Mouse (Mus musculus) stomach, embryonic 15.5 days (tissue): ENCODE data around the gene Cul7. TPM values are rescaled to one million over a fixed set of nuclear protein-coding genes. Genes with fewer than 3 reads are reported as not detected.

ENCODE experiments used
- ATAC-seq: fragments of 200-750 bp; cut with Nextera tagmentation; 2 replicates; pipeline ENCODE4 v1.8.0; 2017; ENCODE audit warnings: low read depth, moderate number of reproducible peaks, moderate TSS enrichment; ENCODE audit not compliant: insufficient read depth, low FRiP score
- H3K27ac ChIP-seq: fragments of 300-500 bp; sonication (generic); 2 replicates; pipeline ENCODE4 v1.5.1; 2015; ENCODE audit warnings: mild to moderate bottlenecking, inconsistent platforms
- H3K27me3 ChIP-seq: fragments of 300-500 bp; sonication (generic); replicated peaks from 2 replicates; pipeline ENCODE4 v1.6.1; 2015; ENCODE audit warnings: inconsistent platforms
- H3K36me3 ChIP-seq: fragments of 300-500 bp; sonication (generic); 2 replicates; pipeline ENCODE4 v1.6.1; 2015; ENCODE audit warnings: inconsistent platforms
- H3K4me1 ChIP-seq: fragments of 300-500 bp; sonication (generic); 2 replicates; pipeline ENCODE4 v1.6.1; 2015; ENCODE audit warnings: inconsistent platforms
- H3K4me2 ChIP-seq: fragments of 300-500 bp; sonication (generic); 2 replicates; pipeline ENCODE4 v1.6.1; 2015; ENCODE audit warnings: mild to moderate bottlenecking, inconsistent platforms
- H3K4me3 ChIP-seq: fragments of 300-500 bp; sonication (generic); replicated peaks from 2 replicates; pipeline ENCODE4 v1.5.1; 2015; ENCODE audit warnings: inconsistent platforms
- H3K9ac ChIP-seq: fragments of 300-500 bp; sonication (generic); 2 replicates; pipeline ENCODE4 v1.6.1; 2015; ENCODE audit warnings: inconsistent platforms
- H3K9me3 ChIP-seq: fragments of 300-500 bp; sonication (generic); 2 replicates; pipeline ENCODE4 v1.6.1; 2016; ENCODE audit warnings: inconsistent platforms
- WGBS: fragments of 180-500 bp; shearing (Covaris S2); methylation state at CpG from one replicate; pipeline ENCODE4 v1.1.7; 2015; 5-methylcytosine and 5-hydroxymethylcytosine counted together
- polyA plus RNA-seq: library from polyadenylated mRNA; unstranded; fragments of >200 nt; fragmentation: Nextera tagmentation; extraction: Ambion mirVana; gene quantifications from 2 replicates; pipeline ENCODE4 v1.2.1, GENCODE M21; 2015

Gene Cul7
- polyA plus RNA-seq, 1 experiment from 2014 or later: 42.9 TPM

- Histone ChIP-seq H3K9me3 (no peaks in the 10 kb centered on the region), H3K27ac (0 out of 2 replicates have a peak overlapping the region, but pooled peaks have one; percentile 95), H3K4me2 (peak overlapping the region; percentile 61), H3K4me1 (peaks cover 34% of the 10 kb centered on the region), H3K36me3 (peaks cover 40% of the 10 kb centered on the region), H3K9ac (no peak overlapping the region; the same call in 1 of the 2 replicates), H3K4me3 (peak overlapping the region; percentile 97), H3K27me3 (no peaks in the 10 kb centered on the region)
- 26% methylated on average over 9 of the region's 9 CpGs for WGBS
- ATAC-seq: no peak
These were observed 28.8 kb downstream of the Cul7 start for GRCm38 (mm10) chr17:46678911-46679310.

DNA sequence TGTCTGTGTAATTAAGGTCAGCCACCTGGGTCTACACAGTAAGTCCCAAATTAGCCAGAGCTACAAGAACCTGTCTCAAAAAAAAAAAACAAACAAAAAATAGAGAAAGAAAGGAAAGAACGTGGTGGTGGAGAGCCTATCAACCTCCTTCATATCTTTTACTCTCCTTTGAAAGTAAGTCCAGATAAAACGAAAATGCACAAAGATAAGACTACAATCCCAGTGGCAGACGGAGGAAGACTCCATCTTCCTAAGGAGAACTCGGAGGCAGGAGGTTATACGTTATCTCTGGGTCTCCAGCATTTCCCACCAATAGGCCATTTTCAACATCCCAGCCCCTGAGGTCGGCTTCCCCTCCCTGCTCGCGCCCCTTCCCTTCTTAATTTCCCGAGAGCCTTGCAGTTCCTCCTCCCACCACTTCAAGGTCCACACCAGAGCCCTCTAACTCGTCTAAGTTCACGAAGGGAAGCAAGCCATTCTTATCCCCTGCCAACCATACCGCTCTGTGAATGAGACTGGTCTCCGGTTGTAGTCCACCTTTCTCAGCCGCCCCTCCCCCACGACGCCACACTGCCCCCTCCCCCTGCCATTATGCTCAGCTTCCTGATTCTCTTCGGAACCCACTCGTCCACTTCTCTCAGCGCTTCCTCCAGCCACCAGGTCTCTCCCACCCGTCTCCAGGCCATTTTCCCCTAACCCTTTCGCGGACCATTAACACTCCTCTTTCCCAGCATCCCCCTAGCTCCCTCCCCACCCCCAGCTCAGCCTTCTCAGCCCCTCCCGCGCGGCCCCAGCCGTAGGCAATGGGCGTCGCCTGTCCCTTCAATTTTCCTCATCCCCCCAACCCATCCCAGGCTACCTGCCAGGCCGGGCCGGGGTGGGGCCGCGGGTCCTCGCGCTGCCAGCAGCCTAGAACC is 30.0 kb downstream of the Cul7 start:
- H3K36me3 ChIP-seq: peaks cover 48% of the 10 kb centered on the region
- under 1% methylated on average over 34 of the region's 34 CpGs for WGBS

DNA sequence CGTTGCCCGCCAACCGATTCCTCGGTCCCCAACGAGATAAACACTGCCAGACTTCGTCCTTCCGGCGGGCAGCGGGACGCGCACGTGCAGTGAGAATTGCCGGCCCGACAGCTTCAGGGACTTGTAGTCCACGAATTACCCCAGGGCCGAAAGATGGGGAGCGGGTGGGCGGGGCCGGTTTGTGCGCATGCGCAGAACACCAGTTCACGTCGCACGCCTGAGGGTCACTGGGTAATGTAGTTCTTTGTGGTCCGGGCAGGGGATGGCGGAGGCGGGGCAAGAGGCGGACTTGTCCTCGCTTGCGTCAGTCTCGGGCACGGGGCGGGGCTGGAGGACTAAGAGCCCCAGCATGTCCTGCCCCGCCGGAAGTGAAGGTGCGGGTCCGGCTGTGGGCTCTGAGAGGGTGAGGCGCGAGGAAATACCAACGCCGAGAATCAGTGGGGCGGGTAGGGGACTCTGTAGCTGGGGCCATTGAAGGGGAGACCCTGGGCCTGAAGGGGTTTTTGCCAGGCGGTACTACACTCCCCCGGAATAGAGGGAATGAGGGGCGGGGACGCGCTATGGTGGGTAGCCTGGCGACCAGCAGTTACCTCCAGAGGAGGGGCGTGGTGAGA is 30.7 kb downstream of the Cul7 start, which contains the start of gene Klhdc3:
Gene Klhdc3, minus strand, starts transcription at position 155 of the 614 bp plus-strand sequence.
- H3K9ac ChIP-seq: peak within 1 kb of the TSS; percentile 61
- H3K4me1 ChIP-seq: peaks cover 26% of the 10 kb centered on the region
- H3K36me3 ChIP-seq: peaks cover 49% of the 10 kb centered on the region
- H3K4me2 ChIP-seq: peak within 1 kb of the TSS; percentile 81
- no peaks in the 10 kb centered on the region for H3K9me3 ChIP-seq
- peak within 1 kb of the TSS; percentile 95 for H3K27ac ChIP-seq
- peak; percentile 96 for ATAC-seq
- no peaks in the 10 kb centered on the region for H3K27me3 ChIP-seq
- peak within 1 kb of the TSS; percentile 97 for H3K4me3 ChIP-seq
- WGBS: 0% methylated on average over 49 of the region's 49 CpGs

More for the DNA sequence above, 30.0 kb downstream of the Cul7 start:
- Histone ChIP-seq H3K27ac (peak overlapping the region; percentile 95), H3K9me3 (no peaks in the 10 kb centered on the region), H3K4me1 (peaks cover 26% of the 10 kb centered on the region), H3K4me3 (peak overlapping the region; percentile 97), H3K4me2 (peak overlapping the region; percentile 61), H3K27me3 (no peaks in the 10 kb centered on the region), H3K9ac (peak overlapping the region; percentile 61)
- ATAC-seq: no peak; the same call in 1 of the 2 replicates

GRCm38 (mm10) chr17:46681466-46682118 is 31.5 kb downstream of the Cul7 start:
- H3K27me3 ChIP-seq: no peaks in the 10 kb centered on the region
- H3K4me3 ChIP-seq: peak overlapping the region; percentile 97
- peak overlapping the region; percentile 33 for H3K9ac ChIP-seq
- peak overlapping the region; percentile 81 for H3K4me2 ChIP-seq
- H3K4me1 ChIP-seq: peaks cover 26% of the 10 kb centered on the region
- H3K27ac ChIP-seq: peak overlapping the region; percentile 19
- WGBS: 24% methylated on average over 12 of the region's 12 CpGs
- H3K9me3 ChIP-seq: no peaks in the 10 kb centered on the region
- ATAC-seq: no peak
- H3K36me3 ChIP-seq: peaks cover 49% of the 10 kb centered on the region

DNA sequence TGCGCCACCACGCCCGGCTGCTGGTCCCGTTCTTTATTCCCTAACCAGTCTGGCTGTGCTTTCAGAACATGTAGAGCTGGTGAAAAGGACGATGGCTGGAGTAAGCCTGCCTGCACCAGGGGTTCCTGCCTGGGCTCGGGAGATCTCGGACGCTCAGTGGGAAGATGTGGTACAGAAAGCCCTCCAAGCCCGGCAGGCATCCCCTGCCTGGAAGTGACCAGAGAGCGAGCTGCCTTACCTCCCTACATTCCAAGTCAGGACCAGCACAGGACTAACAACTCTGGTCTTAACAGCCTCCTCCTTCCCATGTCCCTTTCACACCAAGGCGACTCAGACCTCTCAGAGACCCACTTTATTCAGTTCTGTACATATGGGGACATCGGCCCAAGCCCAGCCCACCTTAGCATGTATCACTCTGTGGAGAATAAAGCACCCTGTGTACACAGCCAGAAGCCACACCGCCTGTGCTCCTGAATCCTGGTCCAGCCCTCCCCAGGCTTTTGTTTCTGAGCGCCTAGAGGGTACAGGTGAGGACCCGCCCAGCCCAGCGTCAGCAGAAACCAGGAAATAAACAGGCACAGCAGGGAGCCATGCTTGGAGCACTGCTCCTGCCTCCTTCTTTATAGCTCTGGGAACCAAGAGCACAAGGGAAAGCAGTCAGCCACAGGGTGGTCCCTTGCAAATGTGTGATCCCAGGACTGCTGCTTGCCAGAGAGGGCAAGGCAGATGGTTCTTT is 32.7 kb downstream of the Cul7 start:
- H3K9me3 ChIP-seq: no peaks in the 10 kb centered on the region
- H3K9ac ChIP-seq: no peak overlapping the region
- H3K4me1 ChIP-seq: peaks cover 26% of the 10 kb centered on the region
- ATAC-seq: no peak
- WGBS: 79% methylated on average over 16 of the region's 16 CpGs
- H3K4me2 ChIP-seq: no peak overlapping the region
- H3K27ac ChIP-seq: peak overlapping the region; percentile 54; the same call in 1 of the 2 replicates
- H3K36me3 ChIP-seq: peaks cover 44% of the 10 kb centered on the region
- no peaks in the 10 kb centered on the region for H3K27me3 ChIP-seq
- H3K4me3 ChIP-seq: no peak overlapping the region

DNA sequence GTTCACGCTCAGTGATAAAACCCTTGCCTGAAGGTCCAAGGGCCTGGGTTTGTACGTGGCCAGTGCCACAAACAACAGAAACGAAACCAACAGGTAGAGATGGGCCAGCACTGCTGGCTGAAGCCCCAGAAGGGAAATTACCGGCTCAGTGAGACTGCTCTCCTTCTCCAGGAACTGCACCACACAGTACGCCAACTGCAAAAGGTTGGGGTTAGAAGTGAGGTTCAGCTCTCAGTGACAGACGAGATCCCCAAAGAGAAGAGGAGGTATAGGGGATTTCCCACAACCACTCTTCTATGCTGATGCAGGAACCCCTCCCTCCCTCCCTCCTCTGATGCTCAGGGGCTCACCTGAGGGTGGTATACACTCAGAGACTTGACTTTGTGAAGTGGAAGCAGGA is 35.8 kb downstream of the Cul7 start:
- H3K9me3 ChIP-seq: no peaks in the 10 kb centered on the region
- H3K36me3 ChIP-seq: peaks cover 41% of the 10 kb centered on the region
- no peak for ATAC-seq
- H3K4me3 ChIP-seq: no peak overlapping the region
- H3K27me3 ChIP-seq: no peaks in the 10 kb centered on the region
- H3K4me1 ChIP-seq: peaks cover 9% of the 10 kb centered on the region
- no peak overlapping the region for H3K4me2 ChIP-seq
- 85% methylated on average over 6 of the region's 6 CpGs for WGBS
- no peak overlapping the region for H3K27ac ChIP-seq
- no peak overlapping the region for H3K9ac ChIP-seq

DNA sequence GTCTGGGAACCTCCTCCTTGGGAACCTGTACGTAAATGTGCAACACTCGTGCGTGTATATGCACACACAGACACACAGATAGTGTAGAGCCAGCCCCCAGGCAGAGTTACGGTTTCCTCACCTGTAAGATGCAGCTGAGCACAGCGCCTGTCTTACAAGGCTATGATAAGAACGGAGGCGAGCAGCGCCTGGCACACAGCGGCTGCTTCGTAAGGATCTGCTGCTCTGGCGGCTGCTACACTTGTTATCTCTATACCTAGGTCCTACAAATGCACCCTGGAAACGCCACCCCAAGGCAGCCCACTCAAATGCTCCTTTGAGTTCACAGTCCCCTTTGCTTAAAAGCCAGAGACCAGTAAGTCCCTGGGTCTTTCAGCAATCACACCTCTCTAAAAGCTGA is 40.5 kb downstream of the Cul7 start:
- Histone ChIP-seq H3K9me3 (no peaks in the 10 kb centered on the region), H3K9ac (no peak overlapping the region), H3K4me3 (no peak overlapping the region), H3K27ac (no peak overlapping the region), H3K36me3 (peaks cover 13% of the 10 kb centered on the region), H3K4me1 (no peaks in the 10 kb centered on the region), H3K4me2 (no peak overlapping the region), H3K27me3 (no peaks in the 10 kb centered on the region)
- WGBS: 84% methylated on average over 12 of the region's 12 CpGs
- ATAC-seq: no peak

DNA sequence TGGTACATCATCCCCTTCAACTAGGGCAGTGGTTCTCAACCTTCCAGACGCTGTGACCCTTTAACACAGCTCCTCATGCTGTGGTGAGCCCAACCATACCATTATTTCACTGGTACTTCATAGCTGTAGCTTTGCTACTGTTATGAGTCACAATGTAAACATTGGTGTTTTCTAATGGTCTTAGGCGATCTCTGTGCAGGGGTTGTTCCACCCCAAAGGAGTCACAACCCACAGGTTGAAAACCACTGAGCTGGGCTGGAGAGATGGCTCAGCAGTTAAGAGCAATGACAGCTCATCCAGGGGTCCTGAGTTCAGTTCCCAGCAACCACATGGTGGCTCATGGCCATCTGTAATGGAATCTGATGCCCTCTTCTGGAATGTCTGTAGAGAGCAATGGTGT is 41.3 kb downstream of the Cul7 start:
- Histone ChIP-seq H3K27ac (no peak overlapping the region), H3K9ac (no peak overlapping the region), H3K4me1 (no peaks in the 10 kb centered on the region), H3K9me3 (no peaks in the 10 kb centered on the region), H3K27me3 (no peaks in the 10 kb centered on the region), H3K4me2 (no peak overlapping the region), H3K36me3 (peaks cover 9% of the 10 kb centered on the region), H3K4me3 (no peak overlapping the region)
- 69% methylated on average over 2 of the region's 2 CpGs for WGBS
- ATAC-seq: no peak; the same call in 1 of the 2 replicates

GRCm38 (mm10) chr17:46694517-46695063 is 44.5 kb downstream of the Cul7 start:
- ATAC-seq: no peak
- Histone ChIP-seq H3K27ac (no peak overlapping the region), H3K4me1 (no peaks in the 10 kb centered on the region), H3K36me3 (peaks cover 12% of the 10 kb centered on the region; the same call in 1 of the 2 replicates), H3K9ac (no peak overlapping the region), H3K4me2 (no peak overlapping the region), H3K27me3 (no peaks in the 10 kb centered on the region), H3K9me3 (no peaks in the 10 kb centered on the region), H3K4me3 (no peak overlapping the region)
- WGBS: 68% methylated on average over 1 of the region's 1 CpGs

GRCm38 (mm10) chr17:46698515-46698914 is 48.4 kb downstream of the Cul7 start:
- ATAC-seq: no peak
- Histone ChIP-seq H3K27me3 (no peaks in the 10 kb centered on the region), H3K27ac (no peak overlapping the region), H3K36me3 (peaks cover 13% of the 10 kb centered on the region; the same call in 1 of the 2 replicates), H3K9me3 (no peaks in the 10 kb centered on the region), H3K9ac (no peak overlapping the region), H3K4me2 (no peak overlapping the region), H3K4me1 (peaks cover 25% of the 10 kb centered on the region), H3K4me3 (no peak overlapping the region)
- 87% methylated on average over 6 of the region's 6 CpGs for WGBS

DNA sequence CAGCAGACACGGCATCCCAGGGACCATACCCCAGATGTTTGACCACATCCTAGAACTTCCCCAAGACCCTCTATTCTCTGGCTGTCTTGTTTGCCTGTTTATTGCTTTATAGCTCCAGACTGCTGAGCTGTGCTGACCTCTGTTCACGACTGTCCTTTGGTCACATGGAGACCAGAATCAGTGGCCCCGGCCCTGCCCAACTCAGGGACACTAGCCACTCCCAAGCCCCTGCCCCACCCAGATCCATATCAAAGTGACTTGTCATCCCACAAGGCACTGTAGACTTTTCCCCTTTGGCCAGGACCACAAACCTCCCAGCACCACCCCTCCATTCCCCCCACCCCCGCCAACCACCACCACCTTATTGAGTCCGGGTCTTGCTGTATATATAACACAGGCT is 49.1 kb downstream of the Cul7 start:
- Histone ChIP-seq H3K4me2 (no peak overlapping the region), H3K9me3 (no peaks in the 10 kb centered on the region), H3K36me3 (peaks cover 13% of the 10 kb centered on the region; the same call in 1 of the 2 replicates), H3K4me1 (peaks cover 30% of the 10 kb centered on the region), H3K27me3 (no peaks in the 10 kb centered on the region), H3K9ac (no peak overlapping the region), H3K4me3 (no peak overlapping the region), H3K27ac (no peak overlapping the region)
- WGBS: 65% methylated on average over 5 of the region's 5 CpGs
- ATAC-seq: no peak
